Mouse (Mus musculus) NIH3T3 (cell line): ENCODE data around the gene Mgat4b.

Experiments
- DNase-seq: peaks from one replicate; pipeline ENCODE4 v3.0.0-alpha.2; 2012; ENCODE audit warnings: low read depth

Gene Mgat4b

DNA sequence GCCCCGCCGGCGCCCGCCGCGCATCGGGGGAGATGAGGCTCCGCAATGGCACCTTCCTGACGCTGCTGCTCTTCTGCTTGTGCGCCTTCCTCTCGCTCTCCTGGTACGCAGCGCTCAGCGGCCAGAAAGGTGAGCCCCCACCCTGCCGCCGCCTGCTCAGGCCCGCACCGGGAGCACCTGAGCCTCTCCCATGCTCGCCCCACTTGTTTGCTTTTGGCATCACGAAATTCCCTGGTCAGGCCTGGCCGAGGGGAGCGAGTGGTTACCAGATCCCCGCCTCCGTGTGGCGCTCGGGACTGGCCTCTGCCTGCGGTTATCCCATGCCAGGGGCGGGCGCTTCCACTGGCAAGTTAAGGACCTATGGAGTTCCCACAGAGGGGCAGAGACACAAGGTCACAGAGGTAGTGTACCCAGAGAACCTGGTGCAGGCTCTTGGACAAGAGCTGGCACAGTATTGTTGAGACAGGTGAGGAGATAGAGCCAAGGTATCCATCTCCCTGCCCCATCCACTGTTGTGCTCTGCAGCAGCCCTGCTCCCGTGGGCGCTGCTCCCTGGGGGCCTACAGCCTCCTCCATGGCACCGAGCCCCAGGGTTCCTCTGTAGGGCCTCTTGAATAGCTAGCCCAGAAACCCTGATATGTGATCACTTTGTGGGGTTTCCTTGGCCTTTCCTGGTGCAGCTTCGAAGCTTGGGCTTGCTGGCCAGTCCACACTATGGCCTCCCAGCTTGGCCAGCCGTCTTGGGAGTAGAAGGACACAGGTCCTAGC, 15.1 kb downstream of the Mgat4b start:
- peak; percentile 60 for DNase-seq

DNA sequence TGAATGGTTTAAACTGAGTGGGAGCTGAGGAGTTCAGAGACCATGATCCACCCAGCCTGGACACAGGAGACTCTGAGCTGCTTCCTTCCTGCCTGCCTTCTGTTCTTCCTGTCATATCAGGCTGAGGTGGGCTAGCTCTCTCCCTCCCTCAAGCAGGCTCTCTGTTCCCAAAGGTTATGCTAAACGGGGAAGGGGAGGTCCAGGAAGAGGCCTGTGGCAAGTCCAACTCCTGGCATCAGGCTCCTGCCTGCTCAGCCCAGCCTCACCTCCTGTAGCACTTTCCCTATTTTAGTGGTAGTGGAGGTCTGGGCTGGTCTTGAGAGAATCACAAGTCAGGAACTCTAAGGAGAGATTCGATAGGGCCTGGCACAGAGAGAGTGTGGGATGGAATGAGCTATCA, 15.7 kb downstream of the Mgat4b start:
- no peak for DNase-seq

DNA sequence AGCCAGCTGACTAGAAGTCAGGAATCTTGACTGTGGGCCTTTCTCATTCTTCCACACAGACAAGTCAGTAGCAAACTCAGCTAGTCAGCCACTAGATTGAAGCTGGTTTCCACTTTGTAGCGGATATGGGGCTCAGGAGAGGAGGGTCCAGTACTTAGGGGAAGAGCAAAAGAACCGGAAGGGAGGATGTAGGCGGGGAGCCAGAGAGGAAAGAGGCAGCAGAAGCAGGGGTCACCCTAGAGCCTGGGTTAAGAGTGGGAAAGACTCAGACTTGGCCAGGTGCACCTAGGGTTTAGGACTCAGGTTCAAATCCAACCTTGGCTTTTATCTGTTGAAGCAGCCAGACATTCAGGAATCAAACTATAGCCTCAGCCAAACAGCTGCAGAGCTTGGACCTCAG, 16.5 kb downstream of the Mgat4b start:
- DNase-seq, result peak; percentile 48

GRCm38 (mm10) chr11:50227736-50228135, 17.0 kb downstream of the Mgat4b start:
- DNase-seq, result no peak

- DNase-seq, result peak; percentile 45
These were observed 18.1 kb downstream of the Mgat4b start for GRCm38 (mm10) chr11:50228772-50229171.

GRCm38 (mm10) chr11:50229252-50229910, 18.7 kb downstream of the Mgat4b start:
- DNase-seq, result peak; percentile 41

- no peak for DNase-seq
These were observed 20.0 kb downstream of the Mgat4b start for GRCm38 (mm10) chr11:50230481-50231304.

DNA sequence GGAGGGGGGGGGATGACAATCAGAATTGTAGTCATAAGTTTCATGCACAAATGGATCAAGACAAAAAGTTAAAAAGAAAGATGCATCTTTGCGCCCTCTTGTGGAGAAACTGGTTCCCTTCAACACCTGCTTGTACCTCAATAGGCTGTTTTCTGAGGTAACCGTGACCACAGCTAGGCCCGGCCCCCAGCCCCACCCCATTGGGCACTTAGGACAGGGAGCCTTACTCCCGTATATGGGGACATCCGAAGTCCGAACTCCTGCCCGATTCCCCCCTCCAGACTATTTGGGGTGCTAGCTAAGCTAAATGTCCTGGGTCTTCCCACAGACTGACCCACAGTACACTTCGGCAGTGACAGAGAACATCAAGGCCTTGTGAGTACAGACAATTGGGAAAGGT, 20.7 kb downstream of the Mgat4b start:
- DNase-seq, result peak; percentile 92

DNA sequence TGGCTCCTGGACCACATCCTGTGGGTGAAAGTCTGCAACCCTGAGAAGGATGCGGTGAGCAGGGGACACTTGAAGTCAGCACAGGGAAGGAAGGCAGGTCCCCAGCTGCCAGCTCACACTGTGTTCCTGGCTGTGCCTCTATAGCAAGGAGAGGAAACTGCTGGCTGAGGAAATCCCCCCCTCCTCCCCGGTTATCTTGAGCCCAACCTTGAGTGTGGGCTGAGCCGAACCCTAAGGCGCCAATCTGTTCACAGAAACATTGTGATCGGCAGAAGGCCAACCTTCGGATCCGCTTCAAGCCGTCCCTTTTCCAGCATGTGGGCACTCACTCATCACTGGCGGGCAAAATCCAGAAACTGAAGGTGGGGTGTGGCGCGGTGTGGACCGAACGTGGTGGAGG, 22.3 kb downstream of the Mgat4b start:
- no peak for DNase-seq

DNA sequence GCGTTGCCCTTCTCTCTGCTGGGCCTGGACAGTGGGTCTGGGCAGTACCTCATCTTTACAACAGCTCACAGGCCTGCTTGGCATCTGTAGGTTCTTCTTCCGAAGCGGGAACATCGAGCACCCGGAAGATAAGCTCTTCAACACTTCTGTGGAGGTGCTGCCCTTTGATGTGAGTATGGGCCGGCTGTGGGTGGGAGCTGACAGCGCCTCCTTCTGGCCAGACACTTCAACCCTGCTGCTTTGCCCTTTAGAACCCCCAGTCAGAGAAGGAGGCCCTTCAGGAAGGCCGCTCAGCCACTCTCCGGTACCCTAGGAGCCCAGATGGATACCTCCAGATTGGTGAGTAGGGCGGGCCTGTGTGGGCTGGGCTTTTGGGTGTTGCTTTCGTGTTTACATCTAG, 23.3 kb downstream of the Mgat4b start:
- no peak for DNase-seq

DNA sequence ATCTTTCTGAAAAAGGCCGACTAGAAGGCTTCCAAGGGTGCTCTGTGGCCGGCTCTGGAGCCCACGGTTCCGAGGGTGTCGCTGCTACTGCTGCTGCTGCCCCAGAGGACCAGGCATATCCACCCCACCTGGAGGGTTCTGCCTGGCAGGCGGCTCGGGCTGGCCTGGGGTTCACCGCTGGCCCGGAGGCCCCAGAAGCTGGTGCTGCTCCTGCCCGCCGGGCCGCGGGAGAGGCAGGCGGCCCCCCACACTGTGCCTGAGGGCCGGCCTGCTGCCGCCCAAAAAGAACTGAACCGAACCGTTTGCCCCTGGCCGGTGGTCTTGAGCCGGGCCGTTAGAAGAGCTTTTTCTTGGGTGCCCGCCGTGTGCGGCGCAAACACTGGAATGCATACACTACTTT, 23.9 kb downstream of the Mgat4b start:
- no peak for DNase-seq

DNA sequence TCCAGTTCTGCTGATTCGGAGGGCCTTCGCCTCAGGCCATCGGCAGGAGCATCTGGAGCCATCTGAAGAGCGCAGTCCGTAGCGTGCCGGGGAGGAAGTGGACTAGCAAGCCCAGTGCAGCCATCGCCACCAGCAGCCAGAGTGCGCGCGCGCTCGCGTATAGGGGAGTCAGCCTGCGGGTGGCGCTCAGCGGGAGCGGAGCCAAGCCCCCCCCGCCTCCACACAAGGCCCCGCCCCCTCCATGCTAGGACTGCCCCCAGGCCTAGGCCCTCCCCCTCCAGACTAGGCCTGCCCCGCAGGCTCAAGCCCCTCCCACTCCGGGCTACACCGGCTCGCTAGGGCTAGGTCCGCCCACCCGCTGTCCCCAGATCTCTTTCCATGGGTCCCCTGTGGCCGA, 25.8 kb downstream of the Mgat4b start:
- DNase-seq, result peak; percentile 71

DNA sequence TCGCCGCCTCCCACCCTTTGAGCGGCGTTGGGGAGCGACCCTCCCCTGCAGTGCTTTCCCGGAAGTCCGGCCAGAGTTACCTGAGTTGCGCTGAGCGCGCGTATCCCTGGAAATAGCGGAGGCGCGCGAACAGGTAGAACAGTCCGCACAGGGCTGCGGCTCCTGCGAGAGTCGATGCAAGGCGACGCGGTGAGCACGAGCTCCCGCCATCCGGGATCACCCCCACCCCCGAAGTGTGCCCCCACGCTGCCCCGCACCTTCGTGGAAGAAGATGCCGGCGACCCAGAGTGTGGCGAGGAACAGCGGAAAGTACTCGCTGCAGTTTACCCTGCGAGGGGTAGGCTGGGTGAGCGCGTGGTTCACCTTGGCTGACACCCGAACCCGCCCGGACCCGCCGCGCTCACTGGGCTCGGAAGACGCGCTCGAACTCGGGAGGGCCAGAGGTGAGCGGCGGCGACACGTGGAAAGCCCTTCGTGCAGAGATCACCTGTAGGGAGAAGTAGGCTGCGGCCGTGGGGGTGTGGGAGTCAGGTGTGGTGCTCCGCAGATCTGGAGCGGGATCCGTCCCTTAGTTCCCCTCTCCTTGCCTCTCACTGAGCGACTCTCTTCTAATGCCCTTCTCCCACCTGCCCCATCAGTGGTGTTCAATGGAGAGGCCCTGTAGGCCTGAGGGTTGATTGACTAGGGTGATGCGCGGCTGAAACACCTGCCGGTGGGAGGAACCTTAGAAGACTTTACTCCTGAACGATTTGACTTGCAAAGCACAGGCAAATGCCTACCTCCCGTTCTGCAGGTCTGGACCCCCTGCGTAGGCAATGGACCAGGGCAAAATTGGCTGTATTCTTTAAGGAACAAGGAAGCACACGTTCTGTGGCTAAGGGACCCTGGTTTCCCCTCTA, 26.5 kb downstream of the Mgat4b start:
- no peak for DNase-seq

GRCm38 (mm10) chr11:50238324-50238723, 27.6 kb downstream of the Mgat4b start, which contains the start of gene Ltc4s:
Gene Ltc4s (minus strand): TSS chr11:50238616.
- no peak for DNase-seq

- no peak for DNase-seq
These were observed 28.4 kb downstream of the Mgat4b start for GRCm38 (mm10) chr11:50238821-50239791.

- DNase-seq, result no peak
These were observed 29.7 kb downstream of the Mgat4b start for GRCm38 (mm10) chr11:50240235-50240911.

DNA sequence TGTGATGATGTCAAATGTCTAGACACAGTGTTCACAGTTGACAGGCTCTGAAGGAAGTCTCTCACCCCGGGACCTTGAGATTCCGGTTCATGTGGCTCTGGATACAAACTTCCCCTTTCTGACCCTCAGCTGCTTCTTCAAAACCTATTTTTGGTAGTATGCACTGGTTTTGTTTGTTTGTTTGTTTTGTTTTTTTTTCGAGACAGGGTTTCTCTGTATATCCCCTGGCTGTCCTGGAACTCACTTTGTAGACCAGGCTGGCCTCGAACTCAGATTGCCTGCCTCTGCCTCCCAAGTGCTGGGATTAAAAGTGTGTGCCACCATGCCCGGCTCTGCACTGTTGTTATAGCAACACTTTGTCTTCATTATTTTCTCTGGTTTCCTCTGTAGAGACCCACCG, 33.2 kb downstream of the Mgat4b start:
- DNase-seq, result no peak

DNA sequence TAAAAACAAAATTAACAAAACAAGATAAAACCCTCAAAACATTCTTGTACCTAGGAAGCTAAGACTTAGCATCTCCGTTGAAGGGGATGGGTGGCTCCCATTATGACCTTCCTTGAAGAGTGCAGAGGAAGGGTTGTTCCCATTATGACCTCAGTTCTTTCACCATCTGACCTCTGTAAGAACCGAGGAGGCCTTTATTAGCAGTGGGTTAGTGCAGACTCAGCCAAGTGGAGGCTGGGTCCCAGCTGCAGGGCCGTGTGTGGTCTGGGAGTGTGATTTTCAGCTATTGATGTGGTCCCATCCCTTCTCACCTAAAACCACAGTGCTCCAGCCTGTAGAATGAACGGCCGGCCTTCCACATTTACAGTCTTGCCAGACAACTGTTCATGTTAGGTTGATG, 34.6 kb downstream of the Mgat4b start:
- no peak for DNase-seq

- no peak for DNase-seq
These were observed 37.9 kb downstream of the Mgat4b start for GRCm38 (mm10) chr11:50248473-50249171.
